Mouse (Mus musculus) neural tube, embryonic 12.5 days (tissue): ENCODE measurements around the gene Ap4s1. TPM values are rescaled to one million over a fixed set of nuclear protein-coding genes. Genes with fewer than 3 reads are reported as not detected.

Source experiments
- ATAC-seq: fragments of 200-750 bp; cut with Nextera tagmentation; 2 replicates; pipeline ENCODE4 v1.8.0; 2017; ENCODE audit warnings: low read depth, mild to moderate bottlenecking, moderate TSS enrichment, moderate library complexity; ENCODE audit not compliant: low FRiP score
- H3K27ac ChIP-seq: fragments of 300-500 bp; sonication (generic); 2 replicates; pipeline ENCODE4 v1.5.1; 2016
- H3K27me3 ChIP-seq: fragments of 300-500 bp; sonication (generic); replicated peaks from 2 replicates; pipeline ENCODE4 v1.6.1; 2016; ENCODE audit warnings: mild to moderate bottlenecking
- H3K36me3 ChIP-seq: fragments of 300-500 bp; sonication (generic); 2 replicates; pipeline ENCODE4 v1.6.1; 2016; ENCODE audit warnings: mild to moderate bottlenecking
- H3K4me1 ChIP-seq: fragments of 300-500 bp; sonication (generic); 2 replicates; pipeline ENCODE4 v1.6.1; 2016
- H3K4me2 ChIP-seq: fragments of 300-500 bp; sonication (generic); replicated peaks from 2 replicates; pipeline ENCODE4 v1.6.1; 2016; ENCODE audit warnings: mild to moderate bottlenecking
- H3K4me3 ChIP-seq: fragments of 300-500 bp; sonication (generic); 2 replicates; pipeline ENCODE4 v1.5.1; 2016
- H3K9ac ChIP-seq: fragments of 300-500 bp; sonication (generic); 2 replicates; pipeline ENCODE4 v1.6.1; 2016; ENCODE audit warnings: mild to moderate bottlenecking
- H3K9me3 ChIP-seq: fragments of 300-500 bp; sonication (generic); 2 replicates; pipeline ENCODE4 v1.6.1; 2016; ENCODE audit warnings: mild to moderate bottlenecking
- WGBS: fragments of 180-500 bp; shearing (Covaris S2); methylation state at CpG from one replicate; pipeline ENCODE4 v1.1.7; 2016; 5-methylcytosine and 5-hydroxymethylcytosine counted together
- polyA plus RNA-seq: library from polyadenylated mRNA; unstranded; fragments of >200 nt; fragmentation: Nextera tagmentation; extraction: Ambion mirVana; gene quantifications from 2 replicates; pipeline ENCODE4 v1.2.1, GENCODE M21; 2016

Gene Ap4s1
- polyA plus RNA-seq, 1 experiment from 2014 or later: 49.9 TPM

DNA sequence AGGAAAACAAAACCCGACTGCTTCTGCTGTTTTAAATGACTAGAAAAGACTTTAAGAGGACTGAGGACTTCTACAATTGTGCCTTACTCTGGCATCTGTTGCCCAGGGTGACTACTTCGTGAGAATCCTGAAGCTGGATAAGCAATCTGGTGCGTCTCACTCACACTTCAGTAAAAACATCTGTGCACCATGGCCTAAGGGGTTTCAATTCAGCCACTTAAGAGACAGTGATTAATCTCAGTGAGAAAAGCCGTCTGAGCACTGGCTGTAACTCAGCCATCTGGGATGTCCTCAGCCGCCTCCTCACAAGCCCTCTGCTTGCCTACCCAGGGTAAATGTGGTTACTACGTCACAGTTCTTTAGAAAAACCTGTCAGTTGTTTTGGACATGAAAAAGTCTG is 54.1 kb downstream of the Ap4s1 start:
- Histone ChIP-seq H3K4me3 (no peak overlapping the region), H3K36me3 (peaks cover 63% of the 10 kb centered on the region), H3K4me2 (no peak overlapping the region), H3K9me3 (no peaks in the 10 kb centered on the region), H3K9ac (no peak overlapping the region), H3K27ac (no peak overlapping the region), H3K27me3 (no peaks in the 10 kb centered on the region), H3K4me1 (no peaks in the 10 kb centered on the region)
- WGBS: 35% methylated on average over 6 of the region's 6 CpGs
- ATAC-seq: peak; percentile 74

- no peak overlapping the region for H3K27ac ChIP-seq
- H3K4me2 ChIP-seq: no peak overlapping the region
- H3K9me3 ChIP-seq: no peaks in the 10 kb centered on the region
- no peaks in the 10 kb centered on the region for H3K27me3 ChIP-seq
- no peak overlapping the region for H3K9ac ChIP-seq
- ATAC-seq: no peak
- H3K36me3 ChIP-seq: peaks cover 81% of the 10 kb centered on the region
- 94% methylated on average over 2 of the region's 2 CpGs for WGBS
- H3K4me3 ChIP-seq: no peak overlapping the region
- H3K4me1 ChIP-seq: no peaks in the 10 kb centered on the region
These were observed 56.5 kb downstream of the Ap4s1 start for GRCm38 (mm10) chr12:51747348-51747747.

DNA sequence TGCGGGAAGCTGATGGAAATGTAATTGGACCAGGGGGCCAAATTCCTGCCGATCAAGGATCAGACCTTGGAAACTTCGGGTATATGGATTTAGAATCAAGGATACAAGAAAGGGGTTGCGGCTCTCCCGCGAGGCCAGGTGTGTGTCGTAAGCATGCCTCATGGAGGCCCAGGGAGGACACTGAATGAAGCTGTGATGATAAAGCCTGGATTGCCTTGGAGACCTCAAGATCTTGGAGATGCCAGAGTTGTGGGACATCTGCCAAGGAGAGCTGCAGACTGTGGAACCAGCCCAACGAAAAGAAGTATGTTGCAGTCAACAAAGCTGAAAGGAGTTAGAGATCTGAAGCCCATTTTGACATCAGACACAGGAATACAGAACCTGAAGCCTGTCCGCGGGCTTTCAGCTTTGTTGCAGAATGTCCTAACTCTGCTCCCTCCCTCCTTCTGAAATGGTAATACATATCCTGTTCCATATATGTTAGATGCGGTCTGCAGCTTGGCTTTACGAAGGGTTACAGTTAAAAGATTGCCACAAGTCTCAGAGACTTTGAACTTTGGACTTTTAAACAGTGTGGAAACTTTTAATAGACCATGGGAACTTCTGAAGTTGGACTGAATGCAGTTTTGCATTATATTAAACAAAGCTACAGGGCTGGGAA is 65.2 kb downstream of the Ap4s1 start:
- Histone ChIP-seq H3K9ac (no peak overlapping the region), H3K36me3 (peaks cover 72% of the 10 kb centered on the region), H3K4me3 (no peak overlapping the region), H3K27me3 (no peaks in the 10 kb centered on the region), H3K4me1 (no peaks in the 10 kb centered on the region), H3K4me2 (no peak overlapping the region), H3K9me3 (no peaks in the 10 kb centered on the region), H3K27ac (no peak overlapping the region)
- WGBS: 95% methylated on average over 12 of the region's 12 CpGs
- ATAC-seq: no peak

DNA sequence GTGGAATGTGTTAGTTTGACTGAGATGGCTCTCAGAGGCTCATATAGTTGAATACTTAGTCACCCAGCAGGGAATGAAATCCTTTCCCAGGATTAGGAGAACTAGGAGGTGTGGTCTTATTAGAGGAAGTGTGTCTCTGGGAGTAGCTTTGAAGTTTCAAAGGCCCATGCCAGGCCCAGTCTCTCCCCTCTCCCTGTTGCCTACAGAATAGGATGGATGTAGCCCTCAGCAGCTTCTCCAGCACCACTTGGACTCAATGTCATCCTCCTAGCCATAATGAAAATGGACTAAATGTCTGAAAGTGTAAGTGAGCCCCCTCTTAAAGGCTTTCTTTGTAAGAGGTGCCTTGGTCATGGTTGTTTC is 65.7 kb downstream of the Ap4s1 start:
- Histone ChIP-seq H3K9me3 (no peaks in the 10 kb centered on the region), H3K9ac (no peak overlapping the region), H3K36me3 (peaks cover 68% of the 10 kb centered on the region), H3K4me1 (no peaks in the 10 kb centered on the region), H3K27ac (no peak overlapping the region), H3K27me3 (no peaks in the 10 kb centered on the region), H3K4me2 (no peak overlapping the region), H3K4me3 (no peak overlapping the region)
- no peak for ATAC-seq

DNA sequence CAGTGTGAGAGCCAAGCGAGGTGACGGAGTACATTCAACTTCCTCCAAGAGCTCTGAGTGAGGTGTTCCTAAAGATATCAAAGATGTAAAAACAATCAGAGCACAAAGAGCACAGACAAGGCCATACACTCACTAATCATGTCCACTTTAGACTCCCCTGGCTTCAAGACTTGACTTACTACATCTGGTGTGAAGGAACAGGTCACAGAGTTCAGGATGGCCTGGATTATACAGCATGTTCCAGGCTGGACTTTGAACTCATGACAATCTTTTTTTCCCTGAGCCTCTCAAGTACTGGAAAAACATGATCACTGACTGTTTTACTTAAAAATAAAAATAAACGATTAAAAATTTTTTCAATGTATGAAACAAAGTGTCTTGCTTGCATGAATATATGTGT is 68.5 kb downstream of the Ap4s1 start:
- no peak overlapping the region for H3K27ac ChIP-seq
- no peak overlapping the region for H3K4me3 ChIP-seq
- H3K27me3 ChIP-seq: no peaks in the 10 kb centered on the region
- H3K9me3 ChIP-seq: no peaks in the 10 kb centered on the region
- H3K4me2 ChIP-seq: no peak overlapping the region
- WGBS: 94% methylated on average over 3 of the region's 3 CpGs
- H3K36me3 ChIP-seq: peaks cover 68% of the 10 kb centered on the region
- H3K4me1 ChIP-seq: no peaks in the 10 kb centered on the region
- ATAC-seq: no peak
- H3K9ac ChIP-seq: no peak overlapping the region

GRCm38 (mm10) chr12:51767454-51767853 is 76.6 kb downstream of the Ap4s1 start:
- 97% methylated on average over 4 of the region's 4 CpGs for WGBS
- H3K36me3 ChIP-seq: peaks cover 59% of the 10 kb centered on the region

DNA sequence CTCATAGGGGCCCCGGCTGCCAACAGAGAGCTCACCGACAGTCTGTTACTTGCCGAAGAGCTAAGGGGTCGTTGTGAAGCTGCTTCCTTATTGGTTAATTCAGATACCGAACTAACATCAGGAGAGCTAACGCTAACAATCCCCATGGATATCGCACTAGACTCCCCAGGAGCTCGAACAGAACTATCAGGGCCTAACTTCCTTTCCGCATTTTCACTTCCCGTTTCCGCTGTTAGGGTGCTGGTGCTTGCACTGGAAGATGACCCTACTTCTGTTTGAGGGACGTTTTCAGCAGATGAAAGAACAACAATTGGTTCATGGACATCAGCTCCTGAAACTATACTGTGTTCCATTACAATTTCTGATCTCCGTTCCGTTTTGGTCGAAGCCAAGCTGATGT is 77.9 kb downstream of the Ap4s1 start:
- H3K9ac ChIP-seq: no peak overlapping the region
- 94% methylated on average over 15 of the region's 15 CpGs for WGBS
- H3K4me3 ChIP-seq: no peak overlapping the region
- ATAC-seq: no peak
- H3K4me1 ChIP-seq: no peaks in the 10 kb centered on the region
- no peaks in the 10 kb centered on the region for H3K27me3 ChIP-seq
- H3K27ac ChIP-seq: no peak overlapping the region
- H3K9me3 ChIP-seq: no peaks in the 10 kb centered on the region
- H3K4me2 ChIP-seq: no peak overlapping the region
- peaks cover 55% of the 10 kb centered on the region for H3K36me3 ChIP-seq

More at GRCm38 (mm10) chr12:51767454-51767853, 76.6 kb downstream of the Ap4s1 start:
- Histone ChIP-seq H3K27ac (no peak overlapping the region), H3K9me3 (no peaks in the 10 kb centered on the region), H3K27me3 (no peaks in the 10 kb centered on the region), H3K4me1 (no peaks in the 10 kb centered on the region), H3K9ac (no peak overlapping the region), H3K4me2 (no peak overlapping the region), H3K4me3 (no peak overlapping the region)
- ATAC-seq: no peak

- 92% methylated on average over 7 of the region's 7 CpGs for WGBS
- no peak overlapping the region for H3K9ac ChIP-seq
- no peaks in the 10 kb centered on the region for H3K4me1 ChIP-seq
- no peak for ATAC-seq
- no peak overlapping the region for H3K4me3 ChIP-seq
- no peaks in the 10 kb centered on the region for H3K9me3 ChIP-seq
- peaks cover 62% of the 10 kb centered on the region for H3K36me3 ChIP-seq
- H3K4me2 ChIP-seq: no peak overlapping the region
- no peaks in the 10 kb centered on the region for H3K27me3 ChIP-seq
- H3K27ac ChIP-seq: no peak overlapping the region
These were observed 94.0 kb downstream of the Ap4s1 start for GRCm38 (mm10) chr12:51784842-51785241.

Other genes with a start within 250 kb of the Ap4s1 start
- gene Coch, start 97.7 kb upstream of the Ap4s1 start, polyA plus RNA-seq: 5.5 and 7.5 TPM in 2 replicates
- 55.5 and 63.4 TPM in 2 replicates for gene Strn3, start 864 bp downstream of the Ap4s1 start, polyA plus RNA-seq
- gene Hectd1, start 138.5 kb downstream of the Ap4s1 start, polyA plus RNA-seq: 36.0 and 39.1 TPM in 2 replicates